Mouse (Mus musculus) olfactory bulb, adult 2 months (tissue): ENCODE results near the gene Dydc2.

Experiments used
- CTCF ChIP-seq: fragments of 200-500 bp; IDR thresholded peaks from 2 replicates; pipeline ENCODE4 v1.5.1; 2012; ENCODE audit warnings: low read depth, mild to moderate bottlenecking, low read length, moderate library complexity; ENCODE audit not compliant: insufficient read depth
- POLR2A ChIP-seq: fragments of 200-500 bp; IDR thresholded peaks from 2 replicates; pipeline ENCODE4 v1.6.1; 2012; ENCODE audit warnings: mild to moderate bottlenecking, low read depth, low read length, moderate library complexity; ENCODE audit not compliant: insufficient read depth

DNA sequence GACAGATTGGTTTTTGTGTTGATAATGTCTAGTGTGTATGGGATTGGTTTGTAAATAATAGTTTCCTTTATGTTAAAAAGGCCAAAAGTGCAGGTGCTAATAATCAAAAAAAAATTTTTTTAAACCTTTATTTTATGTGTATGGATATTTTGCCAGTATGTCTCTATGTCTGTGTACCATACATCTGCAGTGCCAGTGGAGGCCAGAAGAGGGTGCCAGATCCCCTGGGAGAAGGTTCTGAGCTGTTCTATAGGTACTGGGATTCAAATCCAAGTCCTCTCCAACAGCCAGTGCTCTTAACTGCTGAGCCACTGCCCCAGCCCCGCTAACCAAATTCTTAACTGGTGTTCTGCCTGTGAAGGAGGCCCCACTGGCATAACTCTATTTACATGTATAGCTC, 18.5 kb upstream of the Dydc2 start:
- TF ChIP-seq POLR2A (no peak), CTCF (no peak)
